ENCODE assay signal across 12 mouse cellular contexts in the genomic region with DNA sequence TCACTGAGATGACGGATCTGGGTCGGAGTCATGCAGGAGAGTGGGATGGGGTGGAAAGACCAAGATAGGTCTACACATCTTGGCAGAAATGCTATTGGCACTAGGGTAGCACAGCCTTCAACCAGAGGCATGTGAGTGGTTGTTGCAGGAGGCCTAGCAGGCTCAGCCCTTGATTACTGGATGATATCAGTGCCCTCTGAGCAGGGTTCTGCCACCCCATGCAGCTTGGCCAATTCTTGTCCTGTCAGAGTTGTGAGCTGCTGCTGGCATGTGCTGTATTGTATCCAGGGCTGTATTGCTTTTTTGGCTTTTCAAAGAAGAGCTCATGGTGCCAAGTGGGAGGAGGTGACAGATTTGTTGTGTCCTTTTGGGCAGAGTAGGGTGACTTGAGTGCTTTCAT. TPM values are rescaled to one million over a fixed set of nuclear protein-coding genes. Genes with fewer than 3 reads are reported as not detected.
"Had no signal": no experiment of that assay in that cellular context is flagged by ENCODE, and none has a peak within 500 bp of the region (broad histone marks: within the 10 kb centered on the region; RNA-seq: fewer than 3 reads in every experiment).

No protein-coding gene starts in this region.

- H3K9ac ChIP-seq: limb, embryonic 15.5 days; liver, embryonic 14.5 days; midbrain, embryonic 12.5 days; neural tube, embryonic 15.5 days had no signal

- H3K9me3 ChIP-seq: limb, embryonic 15.5 days; midbrain, embryonic 12.5 days; neural tube, embryonic 15.5 days had no signal

- H3K4me2 ChIP-seq: limb, embryonic 15.5 days; midbrain, embryonic 12.5 days; neural tube, embryonic 15.5 days had no signal

- DNase-seq: kidney, postnatal 36 days; lung, adult 18-20 months; right cerebral cortex, adult 18-20 months; thymus, postnatal 14 days had no signal

- H3K27me3 ChIP-seq: limb, embryonic 15.5 days; midbrain, embryonic 12.5 days; neural tube, embryonic 15.5 days had no signal

- H3K27ac ChIP-seq: kidney, postnatal 0 days; limb, embryonic 15.5 days; liver, embryonic 14.5 days; midbrain, embryonic 12.5 days; neural tube, embryonic 15.5 days; stomach, postnatal 0 days had no signal

- H3K36me3 ChIP-seq: limb, embryonic 15.5 days; midbrain, embryonic 12.5 days; neural tube, embryonic 15.5 days had no signal

- H3K4me3 ChIP-seq: limb, embryonic 15.5 days; midbrain, embryonic 12.5 days; myocyte; neural tube, embryonic 15.5 days had no signal

- H3K4me1 ChIP-seq: limb, embryonic 15.5 days; midbrain, embryonic 12.5 days; neural tube, embryonic 15.5 days had no signal

RNA-seq across cellular contexts. Expression of a gene that starts 40.2 kb away (rescaled TPM):
- total RNA-seq: megakaryocyte-erythroid progenitor cell, adult 5-6 weeks had no signal
